In genomic region chrX:131501409-131501808, GRCm38 (mm10) we compare ENCODE assay signal across 16 mouse cellular contexts.
"Had no signal": no experiment of that assay in that cellular context is flagged by ENCODE, and none has a peak within 500 bp of the region (broad histone marks: within the 10 kb centered on the region; RNA-seq: fewer than 3 reads in every experiment).

No protein-coding gene starts in this region.

- H3K36me3 ChIP-seq: neural tube, embryonic 13.5 days; neural tube, embryonic 15.5 days; stomach, embryonic 15.5 days had no signal

- H3K27ac ChIP-seq: neural tube, embryonic 13.5 days; neural tube, embryonic 15.5 days; stomach, embryonic 15.5 days; stomach, postnatal 0 days had no signal

- H3K27me3 ChIP-seq: neural tube, embryonic 13.5 days; neural tube, embryonic 15.5 days; stomach, embryonic 15.5 days had no signal

- H3K4me1 ChIP-seq: neural tube, embryonic 13.5 days; neural tube, embryonic 15.5 days; stomach, embryonic 15.5 days had no signal

- H3K9me3 ChIP-seq: neural tube, embryonic 13.5 days; neural tube, embryonic 15.5 days; stomach, embryonic 15.5 days had no signal

- H3K4me3 ChIP-seq: neural tube, embryonic 13.5 days; neural tube, embryonic 15.5 days; stomach, embryonic 15.5 days had no signal

- DNase-seq: retina, postnatal 1 day; right cerebral cortex, adult 18-20 months; right cerebral cortex, postnatal 14 days; right cerebral cortex, postnatal 25 days; right cerebral cortex, postnatal 4 days; spleen, adult 18-20 months; thymus, adult 18-20 months; thymus, adult 2 months; thymus, postnatal 14 days; thymus, postnatal 25 days; thymus, postnatal 36 days; thymus, postnatal 4 days had no signal

- H3K9ac ChIP-seq: neural tube, embryonic 13.5 days; neural tube, embryonic 15.5 days; stomach, embryonic 15.5 days had no signal
